Mouse (Mus musculus) embryo, embryonic 10.5 days (tissue): Measurements from ENCODE around the gene Mcm5.

ENCODE experiments used
- DNase-seq: peaks from one replicate; pipeline ENCODE4 v3.0.0-alpha.2; 2015; ENCODE audit warnings: low spot score

The Mcm5 gene

GRCm38 (mm10) chr8:75172009-75172685, 62.8 kb downstream of the Mcm5 start:
- no peak for DNase-seq
